Mouse (Mus musculus): ENCODE measurements around the gene Fbxo40.
A peak's percentile ranks its signal among the peaks of the same experiment; 100 is the strongest.

Fbxo40 gene

GRCm38 (mm10) chr16:36989999-36990625 is at the start of gene Fbxo40:
Fbxo40 (minus strand) TSS chr16:36990467.
- DNase-seq (ENCODE audit: low read depth, low spot score): no peak

GRCm38 (mm10) chr16:37034751-37035150 is 44.5 kb upstream of the Fbxo40 start:
- DNase-seq (ENCODE audit: low read depth, low spot score): no peak

DNA sequence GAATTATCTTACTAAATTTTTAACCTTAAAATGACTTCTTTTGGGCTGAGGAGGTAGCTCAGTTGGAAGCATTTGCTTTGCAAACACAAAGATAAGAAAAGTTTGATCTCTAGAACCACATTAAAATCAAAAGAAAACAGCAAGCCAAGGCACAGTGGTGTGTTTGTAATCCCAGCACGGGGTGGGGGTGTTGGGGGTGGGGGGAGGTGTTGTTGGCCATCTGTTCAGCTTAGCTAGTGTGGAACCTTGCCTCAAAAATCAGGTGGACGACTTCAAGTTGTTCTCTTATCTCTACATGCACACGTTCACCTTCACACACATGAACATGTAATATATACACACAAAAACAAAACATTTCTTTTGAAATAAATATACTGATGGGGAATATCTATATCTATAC is 41.7 kb upstream of the Fbxo40 start:
- no peak for DNase-seq (ENCODE audit: low read depth, low spot score)

- no peak for DNase-seq (ENCODE audit: low read depth, low spot score)
These were observed 37.3 kb upstream of the Fbxo40 start for GRCm38 (mm10) chr16:37027581-37027980.

- DNase-seq (ENCODE audit: low read depth, low spot score): no peak
These were observed 22.1 kb upstream of the Fbxo40 start for GRCm38 (mm10) chr16:37012336-37012735.

DNA sequence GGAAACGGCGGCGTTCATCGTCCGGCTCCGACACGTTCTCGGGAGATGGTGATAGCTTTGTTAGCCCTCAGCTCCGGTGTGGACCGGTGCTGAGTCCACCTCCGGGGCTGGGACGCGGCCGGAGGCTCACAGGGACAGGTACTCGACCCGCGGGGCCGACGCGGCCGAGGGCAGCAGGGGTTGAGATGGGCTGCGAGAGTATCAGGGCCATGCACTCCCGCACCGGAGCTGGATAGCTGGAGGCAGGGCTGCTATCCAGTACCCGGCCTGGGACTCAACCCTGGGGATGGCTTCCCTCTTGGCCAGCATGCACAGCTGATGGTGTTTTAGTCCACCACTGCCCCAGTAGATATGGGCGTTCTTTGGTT is 21.6 kb upstream of the Fbxo40 start:
- no peak for DNase-seq (ENCODE audit: low read depth, low spot score)

- DNase-seq (ENCODE audit: low read depth, low spot score): peak; percentile 94
These were observed 21.0 kb upstream of the Fbxo40 start, which contains the start of gene Polq for GRCm38 (mm10) chr16:37011061-37011921. Polq (plus strand) TSS chr16:37011786.

- DNase-seq (ENCODE audit: low read depth, low spot score): peak; percentile 50
These were observed 20.1 kb upstream of the Fbxo40 start for GRCm38 (mm10) chr16:37010370-37010769.

GRCm38 (mm10) chr16:37009262-37009661 is 19.0 kb upstream of the Fbxo40 start:
- no peak for DNase-seq (ENCODE audit: low read depth, low spot score)

GRCm38 (mm10) chr16:36999366-36999972 is 9.2 kb upstream of the Fbxo40 start:
- DNase-seq (ENCODE audit: low read depth, low spot score): no peak

DNA sequence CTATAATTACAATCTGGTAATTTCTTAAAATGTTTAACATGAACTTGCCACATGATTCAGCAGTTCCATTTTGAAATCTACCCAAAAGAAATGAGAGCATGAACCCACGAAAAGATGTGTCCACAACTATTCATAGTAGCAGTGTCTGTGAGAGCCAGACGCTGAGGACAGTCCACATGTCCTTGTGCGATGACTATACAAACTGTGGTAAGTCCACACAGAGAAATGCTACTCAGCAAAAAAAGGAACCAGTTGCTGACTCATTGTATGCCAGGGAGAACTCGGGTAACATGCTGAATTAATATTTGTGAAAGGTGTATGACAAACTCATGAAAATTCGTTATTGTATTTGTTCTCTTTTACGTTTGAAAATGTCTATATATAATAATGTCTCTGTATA is 7.4 kb upstream of the Fbxo40 start:
- DNase-seq (ENCODE audit: low read depth, low spot score): no peak

DNA sequence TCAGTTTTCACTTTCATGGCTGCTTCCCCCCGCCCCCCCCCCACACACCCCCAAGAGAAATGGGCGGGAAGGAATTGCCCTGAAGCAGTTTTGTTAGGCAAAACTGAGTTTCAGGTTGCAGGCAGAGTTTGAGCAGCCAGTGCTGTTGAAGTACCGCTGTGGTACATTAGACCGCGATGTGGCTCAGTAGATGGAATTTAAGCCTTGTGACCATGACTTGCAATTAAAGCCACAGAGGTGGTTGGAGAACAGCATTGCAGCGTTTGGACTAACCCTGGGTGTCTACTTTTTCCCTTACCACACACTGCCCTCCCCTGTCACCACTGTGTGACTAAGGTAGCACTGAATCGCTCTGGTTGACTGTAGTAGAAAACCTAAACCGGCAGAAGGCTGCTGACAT is 774 bp downstream of the Fbxo40 start:
- peak; percentile 35 for DNase-seq (ENCODE audit: low read depth, low spot score)

DNA sequence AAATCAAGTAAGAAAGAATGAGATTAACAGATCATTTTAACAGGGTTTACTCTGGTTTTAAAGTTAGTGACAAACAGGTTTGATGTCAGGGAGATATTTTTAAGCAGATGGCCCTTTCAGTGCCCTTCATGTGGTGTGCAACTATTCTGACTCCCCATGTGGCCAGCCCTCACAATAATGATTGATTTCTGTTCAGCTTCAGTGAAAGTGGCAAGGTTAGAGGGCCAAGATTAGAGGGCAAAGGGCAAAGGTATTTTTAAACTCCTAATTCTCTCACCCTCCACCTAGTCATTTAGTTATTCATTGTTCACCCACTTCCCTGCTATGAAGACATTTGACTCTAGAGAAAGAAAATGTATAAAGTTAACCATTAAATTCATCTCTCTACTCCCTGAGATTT is 2.2 kb downstream of the Fbxo40 start:
- no peak for DNase-seq (ENCODE audit: low read depth, low spot score)

- no peak for DNase-seq (ENCODE audit: low read depth, low spot score)
These were observed 2.9 kb downstream of the Fbxo40 start for GRCm38 (mm10) chr16:36987399-36987798.

DNA sequence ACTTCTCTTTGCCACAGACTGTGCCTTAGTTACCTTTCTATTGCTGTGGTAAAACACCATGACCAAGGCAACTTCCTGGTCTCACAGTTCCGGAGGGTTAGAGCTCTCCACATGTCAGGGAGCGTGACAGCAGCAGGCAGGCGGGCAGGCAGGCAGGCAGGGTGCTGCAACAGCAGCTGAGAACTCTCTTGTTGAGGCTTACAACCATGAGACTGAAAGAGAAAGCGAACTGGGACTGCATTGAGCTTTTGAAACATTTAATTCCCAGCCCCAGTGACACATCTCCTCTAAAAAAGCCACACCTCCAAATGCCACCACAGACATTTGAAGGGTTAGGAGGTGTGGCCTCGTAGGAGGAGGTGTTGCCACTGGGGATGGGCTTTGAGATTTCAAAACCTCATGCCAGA is 4.6 kb downstream of the Fbxo40 start:
- peak; percentile 30 for DNase-seq (ENCODE audit: low read depth, low spot score)

- no peak for DNase-seq (ENCODE audit: low read depth, low spot score)
These were observed 6.5 kb downstream of the Fbxo40 start for GRCm38 (mm10) chr16:36983796-36984195.

DNA sequence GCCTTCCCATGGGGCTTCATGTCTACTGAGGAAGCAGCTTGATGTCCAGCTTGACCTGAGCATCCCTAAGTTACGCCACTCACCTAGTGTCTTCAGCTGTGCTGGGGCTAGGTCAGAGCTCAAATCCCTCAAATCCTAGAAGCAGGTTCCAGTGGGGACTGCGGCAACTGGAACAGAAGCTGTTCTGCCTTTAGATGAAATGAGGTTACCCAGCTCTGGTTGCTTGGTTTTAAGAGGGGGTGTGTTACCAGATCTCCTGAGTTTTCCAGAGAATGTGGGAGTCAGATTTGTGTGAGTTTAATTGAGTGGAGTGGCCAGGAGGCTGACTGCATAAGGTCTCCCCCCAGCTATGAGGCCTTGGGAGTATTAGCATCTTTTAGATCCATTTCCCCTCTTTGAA is 11.1 kb downstream of the Fbxo40 start:
- DNase-seq (ENCODE audit: low read depth, low spot score): no peak

DNA sequence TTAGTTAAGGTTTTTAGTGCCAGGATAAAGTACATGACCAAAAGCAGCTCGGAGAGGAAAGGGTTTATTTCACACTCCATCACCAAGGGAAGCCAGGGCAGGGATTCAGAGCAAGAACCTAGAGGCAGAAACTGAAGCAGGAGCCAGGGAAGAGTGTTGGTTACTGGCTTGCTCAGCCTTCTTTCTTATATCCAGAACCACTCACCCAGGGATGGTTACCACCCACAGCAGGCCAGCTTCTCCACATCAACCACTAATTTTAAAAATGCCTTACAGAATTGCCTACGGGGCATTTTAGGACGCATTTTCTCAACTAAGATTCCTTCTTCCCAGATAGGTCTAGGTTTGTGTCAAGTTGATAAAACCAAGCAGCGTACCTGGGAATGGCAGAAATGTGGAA is 26.9 kb downstream of the Fbxo40 start:
- no peak for DNase-seq (ENCODE audit: low read depth, low spot score)

DNA sequence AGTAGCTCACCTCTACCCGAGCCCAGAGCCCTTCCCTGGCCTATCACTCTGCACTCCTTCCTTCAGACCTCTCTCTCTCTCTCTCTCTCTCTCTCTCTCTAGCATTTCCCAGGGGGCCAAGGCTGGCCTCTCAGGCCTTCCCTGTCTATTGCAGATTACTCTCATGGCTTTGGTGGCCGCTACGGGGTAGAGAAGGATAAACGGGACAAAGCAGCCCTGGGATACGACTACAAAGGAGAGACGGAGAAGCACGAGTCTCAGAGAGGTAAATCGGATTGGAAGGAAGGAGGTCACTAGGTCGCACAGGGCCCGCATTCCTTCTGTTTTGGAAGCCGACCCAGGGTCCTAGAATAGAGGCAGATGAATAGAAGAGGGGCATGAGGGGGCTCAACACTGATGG is 35.2 kb downstream of the Fbxo40 start:
- no peak for DNase-seq (ENCODE audit: low read depth, low spot score)

GRCm38 (mm10) chr16:36951029-36951428 is 39.2 kb downstream of the Fbxo40 start:
- no peak for DNase-seq (ENCODE audit: low read depth, low spot score)

DNA sequence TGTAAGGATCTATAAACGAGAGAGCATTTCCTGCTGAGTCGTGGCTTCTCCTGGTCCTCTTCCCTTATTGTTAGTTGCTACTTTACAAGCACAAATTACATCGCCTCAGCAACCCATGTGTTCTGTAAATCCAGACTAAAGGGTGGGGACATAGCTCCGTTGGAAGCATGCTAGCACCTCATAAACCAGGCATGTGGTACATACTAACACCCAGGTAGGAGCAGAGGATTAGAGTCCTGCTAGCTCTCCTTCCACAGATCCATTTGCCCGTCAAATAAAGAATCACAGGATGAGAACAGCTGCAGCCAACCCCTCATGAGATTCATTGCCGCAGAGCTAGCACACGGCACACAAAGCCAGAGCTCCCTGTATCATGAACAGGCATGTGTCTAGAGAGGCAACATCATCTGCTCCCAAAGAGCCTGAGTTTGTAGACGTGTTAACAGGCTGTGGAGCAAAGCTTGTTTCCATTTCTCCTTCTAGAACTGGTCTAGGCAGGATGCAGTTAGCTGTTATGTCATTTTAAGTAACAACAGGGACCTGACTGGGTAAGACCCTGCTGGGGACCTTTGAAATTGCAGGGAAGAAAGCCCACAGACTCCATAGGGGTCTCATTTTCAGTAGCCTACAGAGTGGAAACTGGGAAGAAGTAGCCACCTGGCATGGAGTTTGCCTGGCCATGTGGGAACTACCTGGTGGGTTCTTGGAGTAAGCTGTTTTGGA is 40.5 kb downstream of the Fbxo40 start:
- DNase-seq (ENCODE audit: low read depth, low spot score): peak; percentile 36

DNA sequence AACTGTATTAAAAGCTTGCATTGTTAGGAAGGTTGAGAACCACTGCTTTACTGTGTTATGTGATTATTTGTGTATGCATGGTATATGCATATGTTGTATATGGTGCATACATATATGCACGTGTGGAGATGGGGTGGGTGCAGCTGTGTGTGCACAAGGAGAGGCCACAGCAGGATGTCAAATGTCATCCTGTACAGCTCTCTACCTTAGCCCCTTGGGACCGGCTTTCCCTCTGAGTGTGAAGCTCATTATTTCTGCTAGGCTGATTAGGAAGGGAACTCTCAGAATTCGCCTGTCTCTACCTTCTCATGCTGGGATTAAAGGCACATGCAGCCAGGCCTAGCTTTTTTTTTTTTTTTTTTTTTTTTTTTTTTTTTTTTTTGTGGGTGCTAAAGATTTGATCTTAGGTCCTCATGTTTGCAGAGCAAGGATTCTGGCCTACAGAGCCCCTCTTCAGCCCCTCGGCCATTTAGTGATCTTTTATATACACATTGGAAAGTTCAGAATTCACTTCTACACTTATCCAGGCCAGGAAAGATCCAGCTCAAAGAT is 42.5 kb downstream of the Fbxo40 start:
- DNase-seq (ENCODE audit: low read depth, low spot score): no peak
